Mouse (Mus musculus) forebrain, embryonic 11.5 days (tissue): ENCODE results near the gene Pnkd. TPM values are rescaled to one million over a fixed set of nuclear protein-coding genes. Genes with fewer than 3 reads are reported as not detected.

Source experiments
- ATAC-seq: fragments of 200-750 bp; cut with Nextera tagmentation; replicated peaks from 2 replicates; pipeline ENCODE4 v1.8.0; 2017; ENCODE audit warnings: moderate TSS enrichment; ENCODE audit not compliant: low FRiP score
- DNase-seq: peaks from one replicate; pipeline ENCODE4 v3.0.0-alpha.2; 2017; ENCODE audit warnings: low spot score
- H3K27ac ChIP-seq: fragments of 300-500 bp; sonication (generic); 2 replicates; pipeline ENCODE4 v1.5.1; 2014; ENCODE audit warnings: low read depth, low read length
- H3K27me3 ChIP-seq: fragments of 300-500 bp; sonication (generic); 2 replicates; pipeline ENCODE4 v1.6.1; 2014; ENCODE audit warnings: mild to moderate bottlenecking, low read length, mixed read lengths; ENCODE audit not compliant: control insufficient read depth, insufficient read depth
- H3K36me3 ChIP-seq: fragments of 300-500 bp; sonication (generic); 2 replicates; pipeline ENCODE4 v1.6.1; 2014; ENCODE audit warnings: mild to moderate bottlenecking, low read length, moderate library complexity, mixed read lengths; ENCODE audit not compliant: control insufficient read depth, insufficient read depth
- H3K4me1 ChIP-seq: fragments of 300-500 bp; sonication (generic); replicated peaks from 2 replicates; pipeline ENCODE4 v1.6.1; 2014; ENCODE audit warnings: low read length, mixed read lengths; ENCODE audit not compliant: control insufficient read depth, insufficient read depth
- H3K4me2 ChIP-seq: fragments of 300-500 bp; sonication (generic); 2 replicates; pipeline ENCODE4 v1.6.1; 2014; ENCODE audit warnings: low read depth, mild to moderate bottlenecking, low read length, moderate library complexity, mixed read lengths; ENCODE audit not compliant: severe bottlenecking
- H3K4me3 ChIP-seq: fragments of 300-500 bp; sonication (generic); 2 replicates; pipeline ENCODE4 v1.5.1; 2014; ENCODE audit warnings: low read depth, low read length
- H3K9ac ChIP-seq: fragments of 300-500 bp; sonication (generic); 2 replicates; pipeline ENCODE4 v1.6.1; 2014; ENCODE audit warnings: low read length
- H3K9me3 ChIP-seq: fragments of 300-500 bp; sonication (generic); 2 replicates; pipeline ENCODE4 v1.6.1; 2016; ENCODE audit warnings: low read length, mixed read lengths; ENCODE audit not compliant: control insufficient read depth
- WGBS: fragments of 180-500 bp; shearing (Covaris S2); extraction: QIAGEN DNeasy Blood & Tissue Kit; methylation state at CpG from one replicate; pipeline ENCODE4 v1.1.7; 2014; 5-methylcytosine and 5-hydroxymethylcytosine counted together
- polyA plus RNA-seq: library from polyadenylated mRNA; unstranded; fragments of >200 nt; fragmentation: Nextera tagmentation; extraction: Ambion mirVana; gene quantifications from 2 replicates; pipeline ENCODE4 v1.2.1, GENCODE M21; 2014

Gene Pnkd
- polyA plus RNA-seq, 1 experiment from 2014 or later, result 98.4 TPM

DNA sequence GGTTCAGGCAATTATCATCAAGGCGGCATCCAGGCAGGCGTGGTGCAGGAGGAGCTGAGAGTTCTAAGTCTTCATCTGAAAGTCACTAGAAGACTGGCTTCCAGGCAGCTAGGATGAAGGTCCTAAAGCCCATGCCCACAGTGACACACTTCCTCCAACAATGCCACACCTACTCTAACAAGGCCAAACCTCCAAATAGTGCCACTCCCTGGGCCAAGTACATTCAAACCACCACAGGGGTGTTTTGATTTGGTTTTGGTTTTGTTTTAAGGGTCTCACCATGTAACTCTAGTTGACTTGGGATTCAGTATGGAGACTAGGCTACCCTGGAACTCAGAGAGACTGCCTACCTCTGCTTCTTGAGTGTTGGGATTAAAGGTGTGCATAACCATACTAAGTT is 20.8 kb downstream of the Pnkd start, which contains the start of gene Tmbim1:
TSS of gene Tmbim1 (minus strand) at position 101 of the 400 bp plus-strand sequence.
- H3K36me3 ChIP-seq, result no peaks in the 10 kb centered on the region
- 85% methylated on average over 2 of the region's 2 CpGs for WGBS
- no peak within 1 kb of the TSS for H3K4me3 ChIP-seq
- H3K9me3 ChIP-seq, result no peaks in the 10 kb centered on the region
- ATAC-seq (no peak), DNase-seq (no peak)
- no peak within 1 kb of the TSS for H3K9ac ChIP-seq
- H3K4me2 ChIP-seq, result peak within 1 kb of the TSS; percentile 93
- 0 out of 2 replicates have a peak, but pooled peaks cover 2% of the 10 kb centered on the region for H3K27me3 ChIP-seq
- H3K27ac ChIP-seq, result no peak within 1 kb of the TSS
- H3K4me1 ChIP-seq, result no peaks in the 10 kb centered on the region; the same call in 1 of the 2 replicates

DNA sequence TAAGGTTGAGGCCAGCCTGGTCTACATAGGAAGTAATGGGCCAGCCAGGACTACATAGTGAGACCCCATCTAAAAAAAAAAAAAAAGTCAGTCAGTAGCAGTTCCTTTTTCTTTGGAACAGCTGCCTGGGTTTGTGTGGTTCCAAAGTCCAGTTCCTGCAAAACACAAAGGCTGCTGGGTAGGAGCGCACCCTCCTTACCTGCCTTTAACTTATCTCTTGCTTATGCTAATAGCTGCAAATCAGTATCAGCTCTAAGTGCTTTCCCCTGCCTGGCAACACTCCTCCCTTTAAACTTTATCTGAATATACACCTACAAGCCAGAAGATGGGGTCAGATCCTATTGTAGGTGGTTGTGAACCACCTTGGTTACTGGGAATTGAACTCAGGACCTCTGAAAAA is 22.4 kb downstream of the Pnkd start:
- WGBS, result 88% methylated on average over 1 of the region's 1 CpGs
- H3K36me3 ChIP-seq, result no peaks in the 10 kb centered on the region

DNA sequence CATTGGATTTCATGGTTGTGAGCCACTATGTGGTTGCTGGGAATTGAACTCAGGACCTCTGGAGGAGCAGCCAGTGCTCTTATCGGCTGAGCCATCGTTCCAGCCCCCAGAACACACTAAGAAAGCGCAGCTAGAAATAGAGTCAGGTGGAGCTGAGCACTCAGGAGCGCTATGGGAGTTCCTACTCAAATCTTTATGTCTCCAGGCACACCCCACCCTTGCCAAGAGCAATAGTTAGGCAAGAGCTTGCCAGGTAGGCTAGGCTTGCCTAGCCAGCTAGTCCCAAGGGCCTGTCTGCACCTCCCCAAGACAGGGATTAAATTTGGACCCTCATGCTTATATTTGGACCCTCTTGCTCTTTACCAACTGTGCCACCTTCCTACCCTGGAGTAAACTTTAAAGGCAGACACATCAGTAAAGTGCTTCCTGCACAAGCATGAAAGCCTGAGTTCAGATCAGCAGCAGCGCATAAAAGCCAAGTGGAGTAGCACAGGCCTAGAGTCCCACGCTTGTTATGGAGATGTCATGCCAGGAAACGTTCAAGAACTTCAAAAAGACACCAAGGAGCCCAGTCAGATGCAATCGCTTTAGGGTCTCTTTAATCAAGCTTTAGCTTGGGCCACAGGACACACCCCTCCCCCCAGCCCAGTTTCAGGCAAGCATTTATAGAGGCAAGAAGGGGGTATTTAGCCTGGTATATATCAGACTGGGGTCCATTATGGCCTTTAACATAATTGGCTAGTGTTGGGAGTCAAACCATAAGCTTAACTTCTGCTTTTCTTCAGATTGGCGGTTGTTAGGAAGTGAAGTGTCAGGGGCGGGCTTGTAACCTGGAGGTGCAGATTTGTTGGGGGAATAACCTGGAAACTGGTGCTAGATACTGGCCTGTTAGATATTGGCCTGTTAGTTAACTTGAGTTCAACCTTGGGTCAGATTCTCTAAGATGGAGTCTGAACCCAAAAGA is 23.6 kb downstream of the Pnkd start:
- Histone ChIP-seq H3K36me3 (no peaks in the 10 kb centered on the region), H3K4me3 (no peak overlapping the region), H3K9me3 (no peaks in the 10 kb centered on the region), H3K4me2 (no peak overlapping the region), H3K27ac (no peak overlapping the region), H3K4me1 (no peaks in the 10 kb centered on the region; the same call in 1 of the 2 replicates), H3K27me3 (0 out of 2 replicates have a peak, but pooled peaks cover 2% of the 10 kb centered on the region), H3K9ac (no peak overlapping the region)
- DNase-seq (no peak), ATAC-seq (no peak)
- 79% methylated on average over 10 of the region's 10 CpGs for WGBS

More for the DNA sequence above, 22.4 kb downstream of the Pnkd start:
- DNase-seq, result no peak
- Histone ChIP-seq H3K27me3 (0 out of 2 replicates have a peak, but pooled peaks cover 2% of the 10 kb centered on the region), H3K9me3 (no peaks in the 10 kb centered on the region), H3K4me1 (no peaks in the 10 kb centered on the region; the same call in 1 of the 2 replicates), H3K9ac (no peak overlapping the region), H3K27ac (no peak overlapping the region), H3K4me2 (no peak overlapping the region), H3K4me3 (no peak overlapping the region)
- no peak for ATAC-seq

DNA sequence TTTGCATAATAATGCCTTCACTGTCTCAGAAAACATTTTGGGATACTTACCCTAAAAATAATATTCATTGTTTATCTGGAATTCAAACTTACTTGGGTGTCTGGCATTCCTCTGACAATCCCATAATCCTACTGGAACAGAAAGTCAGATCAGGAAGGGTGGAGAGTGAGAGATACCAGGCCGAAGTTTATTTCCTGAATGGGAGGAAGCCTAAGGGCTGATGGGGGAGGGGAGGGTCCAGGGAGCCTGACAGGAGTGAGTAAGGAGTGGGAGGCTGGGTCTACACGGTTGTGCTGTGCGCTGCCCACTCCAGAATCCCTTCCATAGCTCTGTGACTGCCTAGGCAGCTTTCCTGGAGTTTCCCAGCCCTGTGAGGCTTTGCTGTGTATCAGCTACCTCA is 25.0 kb downstream of the Pnkd start:
- Histone ChIP-seq H3K4me2 (no peak overlapping the region), H3K27ac (no peak overlapping the region), H3K9ac (no peak overlapping the region), H3K27me3 (no peaks in the 10 kb centered on the region), H3K4me3 (no peak overlapping the region), H3K9me3 (no peaks in the 10 kb centered on the region), H3K36me3 (no peaks in the 10 kb centered on the region), H3K4me1 (no peaks in the 10 kb centered on the region)
- DNase-seq (no peak), ATAC-seq (no peak)
- 70% methylated on average over 3 of the region's 3 CpGs for WGBS

DNA sequence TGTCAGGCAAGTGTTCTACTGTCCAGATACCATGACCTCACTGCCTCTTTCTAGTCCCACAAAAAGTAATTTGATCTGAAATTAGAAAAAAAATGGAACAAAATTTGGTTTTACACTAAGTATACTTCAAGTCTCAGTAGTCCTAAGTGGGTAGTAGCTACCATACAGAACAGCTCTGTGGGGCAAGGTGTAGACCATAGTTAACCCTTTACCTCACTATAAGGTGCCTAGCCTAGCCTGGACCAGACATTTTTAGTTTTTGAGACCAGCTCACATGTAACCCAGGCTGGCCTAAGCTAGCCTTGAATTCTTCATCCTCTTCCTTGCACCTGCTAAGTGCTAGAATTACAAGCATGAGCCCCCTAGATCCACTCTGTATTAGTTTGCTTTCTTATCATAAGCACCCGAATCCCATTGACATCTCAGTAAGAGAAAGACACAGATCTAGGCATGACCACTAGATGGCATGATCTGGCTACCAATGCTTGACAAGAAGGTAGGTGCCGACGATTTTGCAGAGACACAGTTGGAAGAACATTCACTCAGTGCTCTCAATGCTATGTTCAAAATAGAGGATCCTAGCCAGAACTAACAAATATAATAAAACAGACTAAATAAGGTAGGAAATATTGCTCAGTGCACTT is 28.4 kb downstream of the Pnkd start:
- WGBS, result 6% methylated on average over 3 of the region's 3 CpGs
- no peak overlapping the region for H3K4me3 ChIP-seq
- ATAC-seq, result no peak
- no peak overlapping the region for H3K27ac ChIP-seq
- H3K9me3 ChIP-seq, result no peaks in the 10 kb centered on the region
- no peaks in the 10 kb centered on the region for H3K27me3 ChIP-seq
- H3K4me2 ChIP-seq, result no peak overlapping the region
- no peak for DNase-seq
- no peaks in the 10 kb centered on the region for H3K4me1 ChIP-seq
- H3K36me3 ChIP-seq, result no peaks in the 10 kb centered on the region
- H3K9ac ChIP-seq, result no peak overlapping the region

DNA sequence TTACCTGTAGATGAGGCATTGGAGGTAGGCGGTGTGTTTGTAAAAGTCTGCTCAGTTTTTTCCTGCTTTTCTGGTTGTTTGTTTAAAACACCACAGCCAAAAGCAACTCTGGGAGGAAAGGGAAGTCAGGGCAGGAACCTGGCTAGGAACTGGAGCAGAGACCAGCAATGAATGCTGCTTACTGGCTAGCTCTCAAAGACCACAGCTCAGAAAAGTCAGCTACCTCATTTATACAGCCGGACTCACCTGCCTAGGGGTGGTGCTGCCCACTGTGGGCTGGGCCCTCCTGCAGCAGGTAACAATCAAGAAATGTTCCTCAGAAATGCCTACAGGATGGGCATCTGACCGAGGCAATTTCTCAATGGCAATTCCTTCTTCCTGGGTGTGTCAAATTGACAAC is 30.1 kb downstream of the Pnkd start:
- H3K27ac ChIP-seq, result no peak overlapping the region
- DNase-seq (no peak), ATAC-seq (no peak)
- H3K4me3 ChIP-seq, result no peak overlapping the region
- H3K9me3 ChIP-seq, result no peaks in the 10 kb centered on the region
- H3K27me3 ChIP-seq, result no peaks in the 10 kb centered on the region
- no peak overlapping the region for H3K4me2 ChIP-seq
- WGBS, result 91% methylated on average over 3 of the region's 3 CpGs
- no peaks in the 10 kb centered on the region for H3K4me1 ChIP-seq
- H3K36me3 ChIP-seq, result no peaks in the 10 kb centered on the region
- no peak overlapping the region for H3K9ac ChIP-seq

DNA sequence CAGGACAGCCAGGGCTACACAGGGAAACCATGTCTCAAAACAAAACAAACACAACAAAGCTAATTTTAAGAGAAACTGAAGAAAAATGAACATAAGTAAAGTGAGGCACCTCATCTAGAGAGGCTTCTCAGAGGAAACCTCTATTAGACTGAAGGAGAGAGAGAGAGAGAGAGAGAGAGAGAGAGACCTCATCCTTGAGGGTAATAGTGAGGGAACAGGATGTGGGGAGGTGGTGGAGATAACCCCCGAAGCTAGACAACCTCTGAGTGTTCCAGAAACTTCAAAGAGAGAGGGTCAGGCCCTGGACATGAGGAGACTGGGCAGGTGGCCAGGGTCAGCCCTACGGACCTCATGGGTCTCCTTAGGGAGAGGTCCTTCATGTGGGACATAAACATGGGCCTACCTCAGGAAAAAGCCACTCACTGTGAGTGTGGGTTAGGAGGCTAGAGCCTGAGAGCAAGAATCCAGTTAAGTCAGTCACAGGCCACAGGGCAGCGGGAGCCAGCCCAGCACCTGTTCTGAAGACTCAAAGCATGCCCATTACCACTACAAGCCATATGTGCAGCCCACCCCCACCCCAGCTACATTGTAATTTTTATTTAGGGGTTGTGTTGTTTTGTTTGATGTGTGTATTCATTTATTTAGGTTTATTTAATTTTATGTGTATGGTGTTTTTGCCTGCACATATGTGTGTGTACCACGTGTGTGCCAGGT is 31.5 kb downstream of the Pnkd start:
- H3K27ac ChIP-seq, result no peak overlapping the region
- H3K9me3 ChIP-seq, result no peaks in the 10 kb centered on the region
- WGBS, result 92% methylated on average over 4 of the region's 4 CpGs
- no peak overlapping the region for H3K4me2 ChIP-seq
- no peaks in the 10 kb centered on the region for H3K4me1 ChIP-seq
- H3K27me3 ChIP-seq, result no peaks in the 10 kb centered on the region
- ATAC-seq, result no peak
- no peak overlapping the region for H3K4me3 ChIP-seq
- DNase-seq, result no peak
- H3K36me3 ChIP-seq, result no peaks in the 10 kb centered on the region
- H3K9ac ChIP-seq, result no peak overlapping the region

DNA sequence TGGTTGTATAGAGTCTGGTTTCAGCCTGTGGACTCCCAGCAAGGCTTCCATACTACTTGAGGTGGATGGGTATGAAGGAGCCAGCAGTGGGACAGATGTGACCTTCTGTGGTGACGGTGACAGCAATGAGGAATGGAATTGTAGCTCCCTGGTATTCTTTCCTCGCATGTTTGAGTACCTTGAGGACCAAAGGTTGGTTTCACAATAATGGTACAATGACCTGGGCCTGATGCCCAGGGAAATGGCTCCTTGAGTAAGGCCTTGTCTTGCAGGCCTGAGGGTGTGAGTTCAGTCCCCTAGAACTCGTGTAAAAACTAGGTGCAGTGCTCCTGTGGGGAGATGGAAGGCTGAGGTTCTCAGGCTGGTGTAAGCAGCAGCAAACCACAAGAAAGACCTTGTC is 34.0 kb downstream of the Pnkd start:
- no peaks in the 10 kb centered on the region for H3K9me3 ChIP-seq
- ATAC-seq (no peak), DNase-seq (no peak)
- H3K4me1 ChIP-seq, result no peaks in the 10 kb centered on the region
- H3K27ac ChIP-seq, result no peak overlapping the region
- WGBS, result 87% methylated on average over 3 of the region's 3 CpGs
- no peak overlapping the region for H3K4me3 ChIP-seq
- no peak overlapping the region for H3K9ac ChIP-seq
- H3K36me3 ChIP-seq, result no peaks in the 10 kb centered on the region
- no peaks in the 10 kb centered on the region for H3K27me3 ChIP-seq
- no peak overlapping the region for H3K4me2 ChIP-seq
